Comparison of ENCODE assay signal across 18 mouse cellular contexts in the genomic region with DNA sequence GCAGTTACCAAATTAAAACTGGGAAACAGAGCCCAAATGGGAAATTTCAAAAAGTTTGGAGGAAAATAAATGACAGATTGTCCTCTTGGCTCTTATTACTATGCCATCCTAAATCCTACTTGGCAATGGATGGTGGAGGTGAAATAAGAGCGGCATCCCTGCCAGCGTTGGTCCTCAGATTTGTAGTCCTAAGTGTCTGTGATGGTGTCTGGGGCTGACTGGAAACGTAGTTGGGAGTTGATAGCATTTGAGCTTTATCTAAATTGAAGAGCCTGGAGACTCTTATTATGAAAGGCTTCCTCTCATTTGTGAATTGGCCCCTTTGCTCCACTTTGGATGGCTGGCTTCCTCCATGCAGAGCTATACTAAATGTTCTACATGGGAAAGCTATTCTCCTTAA.
DNase-seq lines count a peak whose midpoint lies in the region; ATAC-seq and TF ChIP-seq lines count a peak whose summit lies in the region.
"Had no signal": no experiment of that assay in that cellular context is flagged by ENCODE, and none has a peak within 500 bp of the region (broad histone marks: within the 10 kb centered on the region; RNA-seq: fewer than 3 reads in every experiment).

No protein-coding gene starts in this region.

- intact Hi-C loops in left cerebral cortex, postnatal 4 days (cut with DNase I): no loop called here
- intact Hi-C loops in left cerebral cortex, postnatal 25 days (cut with DNase I): no loop called here

- no peak overlapping the region for H3K9ac ChIP-seq in heart, embryonic 12.5 days
- H3K9ac ChIP-seq in hindbrain, postnatal 0 days (replicated peaks; ENCODE audit: low read length): no peak overlapping the region
- H3K9ac ChIP-seq: hindbrain, embryonic 12.5 days; limb, embryonic 15.5 days; liver, postnatal 0 days had no signal

- WGBS in heart, embryonic 12.5 days: 51% methylated on average over 3 of the region's 3 CpGs
- 64% methylated on average over 3 of the region's 3 CpGs for WGBS in hindbrain, postnatal 0 days

- no peak overlapping the region for H3K4me2 ChIP-seq in heart, embryonic 12.5 days
- no peak overlapping the region for H3K4me2 ChIP-seq in hindbrain, postnatal 0 days (ENCODE audit: low read depth, low read length)
- H3K4me2 ChIP-seq: hindbrain, embryonic 12.5 days; limb, embryonic 15.5 days had no signal

- no peak overlapping the region for H3K4me3 ChIP-seq in heart, embryonic 12.5 days
- no peak overlapping the region for H3K4me3 ChIP-seq in hindbrain, postnatal 0 days (ENCODE audit: low read length)
- H3K4me3 ChIP-seq: hindbrain, embryonic 12.5 days; limb, embryonic 15.5 days; megakaryocyte, embryonic 14.5 days had no signal

- no peaks in the 10 kb centered on the region for H3K9me3 ChIP-seq in heart, embryonic 12.5 days (replicated peaks)
- no peaks in the 10 kb centered on the region for H3K9me3 ChIP-seq in hindbrain, postnatal 0 days (ENCODE audit: low read length)
- H3K9me3 ChIP-seq: hindbrain, embryonic 12.5 days; limb, embryonic 15.5 days; megakaryocyte, embryonic 14.5 days had no signal

- no peaks in the 10 kb centered on the region for H3K27me3 ChIP-seq in heart, embryonic 12.5 days (replicated peaks)
- H3K27me3 ChIP-seq in hindbrain, postnatal 0 days (ENCODE audit: insufficient read depth, low read length): no peaks in the 10 kb centered on the region
- H3K27me3 ChIP-seq: CH12.LX; hindbrain, embryonic 12.5 days; limb, embryonic 15.5 days; megakaryocyte, embryonic 14.5 days had no signal

- H3K36me3 ChIP-seq in heart, embryonic 12.5 days: no peaks in the 10 kb centered on the region
- no peaks in the 10 kb centered on the region for H3K36me3 ChIP-seq in hindbrain, postnatal 0 days (ENCODE audit: insufficient read depth, low read length)
- H3K36me3 ChIP-seq: hindbrain, embryonic 12.5 days; limb, embryonic 15.5 days had no signal

- H3K27ac ChIP-seq in heart, embryonic 12.5 days (ENCODE audit: poor library complexity, severe bottlenecking): no peak overlapping the region
- no peak overlapping the region for H3K27ac ChIP-seq in hindbrain, postnatal 0 days
- H3K27ac ChIP-seq: hindbrain, embryonic 12.5 days; limb, embryonic 15.5 days had no signal

- peak; percentile 91 for DNase-seq in heart, adult 11 months
- peak; percentile 20 for DNase-seq in left cerebral cortex, postnatal 4 days
- DNase-seq in left cerebral cortex, postnatal 25 days (ENCODE audit: low spot score in 2 of 2): no peak
- DNase-seq in cerebellum, adult 8-10 months: peak; percentile 52
- DNase-seq in ovary, adult 18-20 months (ENCODE audit: low spot score): no peak
- DNase-seq in hindbrain, postnatal 0 days (ENCODE audit: low spot score): no peak
- DNase-seq: embryo, embryonic 11 days; layer of hippocampus, postnatal 36 days; liver, postnatal 0 days; right cerebral cortex, postnatal 25 days; thymus, postnatal 4 days had no signal

- no peak for ATAC-seq in heart, embryonic 12.5 days (ENCODE audit: insufficient number of reproducible peaks, low FRiP score)
- ATAC-seq in hindbrain, postnatal 0 days: no peak
- ATAC-seq: inflammation-experienced regulatory T-cells, adult 6 months; liver, postnatal 0 days; midbrain, embryonic 16.5 days had no signal

- H3K4me1 ChIP-seq in heart, embryonic 12.5 days (replicated peaks): peaks cover 18% of the 10 kb centered on the region
- H3K4me1 ChIP-seq in hindbrain, postnatal 0 days (ENCODE audit: insufficient read depth, low read length): no peaks in the 10 kb centered on the region

- no peak for TF ChIP-seq CTCF in hindbrain, postnatal 0 days (IDR thresholded peaks at IDR 0.05; ENCODE audit: low read depth)

Comparison
In these comparisons a context has a peak if more than half of its experiments do, and no peak if none do; other contexts are left out.
1. DNase-seq: peak in heart, adult 11 months (single experiment), left cerebral cortex, postnatal 4 days (single experiment) and cerebellum, adult 8-10 months (single experiment); none in left cerebral cortex, postnatal 25 days (0 of 2), ovary, adult 18-20 months (single experiment) and hindbrain, postnatal 0 days (single experiment).